Mouse (Mus musculus): ENCODE results near the gene Syn3.

Syn3 gene

GRCm38 (mm10) chr10:86273410-86274191 lies 225.1 kb downstream of the Syn3 start:
- DNase-seq: peak; percentile 71

- DNase-seq: no peak
Measured at GRCm38 (mm10) chr10:86272826-86273225, 225.9 kb downstream of the Syn3 start.

GRCm38 (mm10) chr10:86270254-86270653 lies 228.4 kb downstream of the Syn3 start:
- no peak for DNase-seq

DNA sequence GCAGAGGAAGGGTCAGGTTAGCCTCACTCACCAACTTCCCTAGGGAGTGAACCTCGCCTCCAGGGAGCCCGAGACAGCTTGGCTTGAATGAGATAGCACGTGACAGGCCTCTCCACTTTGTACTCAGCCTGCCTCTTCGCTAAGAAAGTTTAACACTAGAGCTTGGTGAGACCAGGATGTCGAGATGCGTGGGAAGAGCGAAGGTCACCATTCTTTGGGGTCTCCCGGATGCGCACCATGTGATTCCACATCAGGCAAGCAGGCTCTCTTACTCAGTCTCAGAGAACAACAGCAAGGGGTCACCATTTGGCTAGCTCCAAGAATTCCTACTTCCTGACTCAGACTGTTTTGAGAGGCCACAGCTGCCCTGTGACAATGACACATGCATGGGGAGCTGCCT lies 234.1 kb downstream of the Syn3 start:
- DNase-seq: peak; percentile 25

- DNase-seq: no peak
Measured at GRCm38 (mm10) chr10:86261725-86262124, 237.0 kb downstream of the Syn3 start.

DNA sequence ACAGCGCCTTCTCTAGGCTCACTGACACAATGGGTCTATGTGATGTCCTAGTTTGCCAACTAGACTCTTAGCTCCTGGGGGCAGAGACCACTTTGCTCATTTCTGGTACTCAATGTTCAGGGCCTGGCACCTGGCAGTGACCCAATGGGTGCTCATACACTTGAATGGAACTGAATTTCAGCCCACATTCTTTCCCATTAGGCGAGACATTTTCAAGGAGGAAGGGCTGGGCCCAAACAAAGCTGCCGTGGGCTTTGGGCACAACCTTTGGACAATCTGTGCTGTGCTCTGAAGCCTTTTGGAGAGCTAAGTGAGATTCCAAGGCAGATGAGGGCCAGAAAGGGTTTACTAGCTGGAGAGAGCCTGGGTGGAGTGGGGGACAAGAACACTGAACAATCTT lies 239.7 kb downstream of the Syn3 start:
- peak; percentile 30 for DNase-seq

DNA sequence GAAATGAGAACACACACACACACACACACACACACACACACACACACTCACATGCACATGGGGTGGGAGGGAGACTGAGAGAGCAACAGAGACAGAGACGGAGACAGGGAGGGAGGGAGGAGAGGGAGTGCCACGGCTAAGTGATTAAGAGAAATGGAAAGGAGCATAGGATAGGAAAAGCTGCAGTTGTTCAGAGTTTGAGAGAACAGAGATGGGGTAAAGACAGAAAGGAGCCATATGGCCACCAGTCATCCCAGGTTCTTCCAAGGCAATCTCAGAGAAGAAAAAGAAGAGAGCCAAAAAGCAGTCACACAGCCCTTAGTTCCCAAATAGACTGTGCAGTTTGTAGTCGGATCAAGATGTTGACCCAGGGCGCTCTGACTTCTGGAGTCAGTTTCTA lies 240.7 kb downstream of the Syn3 start:
- no peak for DNase-seq

DNA sequence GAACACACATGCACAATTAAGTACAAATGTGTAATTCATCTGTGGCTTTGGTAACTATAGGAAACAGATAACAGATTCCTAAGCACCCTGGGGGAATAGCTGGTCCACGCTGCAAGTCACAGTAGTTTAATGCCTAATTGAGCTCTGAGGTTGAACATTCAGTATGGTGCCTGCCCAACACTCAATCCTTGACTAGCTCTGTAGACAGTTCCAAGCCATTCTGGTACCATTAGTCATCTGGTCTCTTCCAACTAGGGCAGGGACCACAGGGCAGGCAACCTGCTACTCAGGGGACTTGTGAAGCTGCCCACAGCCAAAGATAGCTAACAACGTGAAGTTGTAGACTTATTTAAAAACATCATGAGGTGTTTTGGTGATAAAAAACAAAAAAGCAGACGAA lies 241.7 kb downstream of the Syn3 start:
- no peak for DNase-seq

DNA sequence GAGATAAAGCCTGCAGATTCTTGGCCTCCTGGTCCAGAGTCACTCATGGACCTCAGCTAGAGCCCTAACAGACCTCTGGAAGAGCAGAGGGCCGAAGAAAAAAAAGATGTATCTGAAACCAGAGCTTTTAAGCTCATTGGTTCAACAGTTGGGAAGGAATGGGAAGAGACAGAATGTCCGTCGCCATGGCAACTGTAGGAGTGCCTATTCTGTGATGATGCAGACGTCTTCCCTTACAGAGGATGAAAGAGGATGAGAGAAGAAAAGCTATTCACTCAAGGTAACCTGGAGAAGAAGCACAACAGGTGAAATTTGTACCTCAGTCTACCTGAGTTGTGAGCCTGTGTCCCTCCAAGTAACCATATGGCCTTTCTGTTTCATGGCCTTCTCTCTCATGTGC lies 242.5 kb downstream of the Syn3 start:
- DNase-seq: no peak

GRCm38 (mm10) chr10:86250149-86250922 lies 248.4 kb downstream of the Syn3 start:
- no peak for DNase-seq

- DNase-seq: no peak
Measured at GRCm38 (mm10) chr10:86249283-86249682, 249.4 kb downstream of the Syn3 start.

DNA sequence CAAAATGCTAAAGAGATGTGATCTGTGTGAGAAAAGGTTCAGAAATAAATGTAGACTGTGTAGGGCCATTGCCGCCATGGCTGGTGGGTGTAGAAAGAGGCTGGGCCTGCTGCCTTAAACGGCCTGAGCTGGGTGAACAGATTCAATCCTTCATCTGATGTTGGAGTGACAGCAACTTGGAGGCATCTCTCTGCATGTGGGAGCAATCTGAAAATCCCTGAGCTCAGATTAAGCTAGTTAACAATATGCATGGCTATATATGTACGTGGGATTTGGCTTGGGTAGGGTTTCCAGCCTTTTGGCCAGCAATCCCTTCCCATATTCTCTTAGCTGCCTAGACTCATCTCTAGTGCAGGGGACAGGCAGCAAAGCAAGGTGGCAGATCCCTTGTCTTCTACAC lies 249.9 kb downstream of the Syn3 start:
- DNase-seq: no peak

DNA sequence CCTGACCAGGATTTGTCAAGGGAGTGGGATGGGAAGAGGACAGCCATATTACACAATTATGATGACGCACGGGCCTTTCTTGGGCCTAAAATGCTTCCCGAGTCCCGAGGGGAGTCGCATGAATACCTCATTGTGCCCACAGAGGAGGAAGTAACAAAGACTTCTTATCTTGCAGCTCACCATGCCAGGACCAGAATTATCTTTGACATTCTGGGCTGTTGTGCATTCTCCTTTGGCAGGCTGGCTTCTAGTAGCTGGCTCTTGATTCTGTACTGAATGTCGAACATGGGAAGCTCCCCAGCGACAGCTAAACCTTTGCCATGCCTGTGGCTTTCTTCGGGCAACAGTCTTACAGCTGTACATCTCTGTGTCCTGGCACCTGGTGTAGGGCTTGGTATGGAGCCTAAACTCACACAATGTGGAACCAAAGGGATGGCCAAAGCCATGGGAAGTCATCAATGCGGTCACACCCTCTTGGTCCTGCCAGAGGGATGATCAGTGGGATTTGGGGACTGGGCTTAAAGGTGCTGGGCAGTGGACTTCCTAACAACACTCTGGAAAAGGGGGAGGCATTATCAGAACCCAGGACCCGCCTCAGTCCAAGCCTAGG lies 250.5 kb downstream of the Syn3 start:
- no peak for DNase-seq

DNA sequence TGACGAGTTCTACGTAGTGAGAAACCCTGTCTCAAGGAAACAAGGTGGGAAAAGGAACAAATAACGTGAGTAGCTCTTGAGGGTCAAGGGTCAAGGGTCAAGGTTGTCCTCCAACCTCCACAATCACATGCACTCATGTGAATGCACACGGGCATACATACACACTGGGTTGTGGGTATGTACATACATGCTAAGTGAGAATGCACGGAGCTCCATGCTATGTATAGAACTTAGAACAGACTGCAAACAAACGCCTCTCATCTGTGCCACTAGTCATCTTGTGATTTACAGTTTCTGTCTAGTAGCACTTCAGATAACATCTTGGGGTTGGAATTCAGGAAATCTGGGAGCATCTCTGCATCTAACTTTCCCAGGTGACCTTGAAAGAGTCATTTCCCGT lies 253.3 kb downstream of the Syn3 start:
- no peak for DNase-seq

DNA sequence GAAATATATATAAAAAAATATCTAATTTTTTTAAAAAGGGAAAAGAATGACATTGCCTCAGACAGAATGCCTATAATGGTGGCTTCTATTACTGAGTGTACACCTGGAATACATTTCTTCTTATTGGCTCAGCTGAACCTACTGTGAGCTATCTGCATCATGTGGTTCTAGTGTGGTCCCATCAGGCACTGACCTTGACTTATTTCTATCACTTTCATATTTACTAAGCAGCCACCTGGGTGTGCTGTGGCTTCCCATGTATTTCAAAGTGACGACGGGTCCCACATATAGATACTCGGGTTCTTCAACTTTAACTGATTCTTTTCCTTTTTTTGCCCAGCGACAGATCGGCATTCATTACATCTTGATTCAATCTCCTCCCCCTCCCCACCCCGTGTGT lies 255.2 kb downstream of the Syn3 start:
- DNase-seq: no peak

DNA sequence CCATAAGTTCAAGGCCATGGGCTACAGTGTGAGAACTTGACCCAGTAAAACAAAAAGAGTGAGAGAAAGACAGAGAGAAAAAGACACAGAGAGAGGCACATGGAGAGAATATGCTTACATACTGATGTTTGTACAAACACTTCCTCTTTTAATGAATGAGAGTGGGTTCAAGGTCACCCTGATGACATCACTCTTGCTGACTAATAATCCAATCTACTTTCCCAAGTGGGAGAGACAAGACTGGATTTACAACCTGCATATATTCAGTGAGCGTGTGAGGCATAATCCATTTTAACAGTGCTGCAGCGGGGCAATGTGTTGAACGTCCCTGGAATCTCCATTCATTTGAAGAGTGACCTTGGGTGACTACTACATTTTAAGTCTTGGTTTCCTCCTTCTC lies 256.0 kb downstream of the Syn3 start:
- DNase-seq: no peak

DNA sequence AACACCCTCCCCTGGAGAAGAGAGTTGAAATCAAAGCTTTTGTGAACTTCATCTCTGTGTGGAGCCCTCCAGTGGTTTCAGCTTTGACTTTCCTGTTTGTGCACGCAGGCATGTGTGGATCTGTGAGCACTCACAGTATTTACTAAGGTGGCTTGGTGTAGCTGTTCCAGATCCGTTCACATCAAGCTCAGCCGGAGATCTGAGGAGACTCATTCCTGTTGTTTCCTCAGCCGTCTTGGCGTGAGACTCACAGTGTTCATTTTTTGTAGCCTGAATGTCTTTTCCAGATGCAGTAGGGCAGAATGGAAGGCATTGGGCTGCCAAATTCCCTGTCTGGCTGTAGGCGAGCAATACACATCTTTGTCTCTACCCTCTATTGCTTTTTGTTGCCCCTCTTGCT lies 268.7 kb downstream of the Syn3 start:
- DNase-seq: no peak

DNA sequence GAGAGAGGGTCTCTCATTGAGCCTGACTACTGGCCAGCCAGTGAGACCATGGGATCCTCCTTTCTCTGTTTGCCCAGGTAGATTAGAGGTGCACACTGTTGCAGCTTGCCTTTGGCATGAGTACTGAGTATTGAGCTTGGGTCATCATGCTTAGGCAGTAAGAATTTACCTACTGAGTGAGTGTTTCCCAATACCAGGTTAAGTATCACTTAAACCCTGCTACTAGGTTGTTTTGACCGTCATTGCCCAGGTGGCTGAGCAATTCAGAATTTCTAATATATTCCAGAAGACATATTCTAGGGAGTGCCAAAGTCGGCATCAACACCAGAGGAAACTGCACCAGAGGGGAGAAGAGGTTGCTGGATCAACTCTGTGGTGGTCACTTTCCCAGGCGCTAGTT lies 273.2 kb downstream of the Syn3 start:
- no peak for DNase-seq

DNA sequence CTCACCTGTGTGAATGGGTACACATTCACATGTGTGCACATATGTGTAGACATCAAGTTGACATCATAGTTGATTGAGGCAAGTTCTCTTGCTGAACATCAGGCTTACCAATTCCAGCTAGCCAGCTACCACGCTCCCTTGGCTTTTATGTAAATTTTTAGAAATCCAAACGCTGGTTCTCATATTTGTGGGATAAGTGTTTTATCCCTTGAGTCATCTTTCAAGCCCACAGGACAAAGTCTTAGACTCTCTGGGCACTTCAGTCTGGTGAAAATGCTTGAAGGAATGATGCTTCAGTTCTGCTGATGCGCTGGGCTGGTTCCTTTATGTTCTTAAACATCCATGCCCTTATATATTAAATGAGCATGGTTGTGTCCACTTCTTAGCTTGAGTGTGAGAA lies 279.7 kb downstream of the Syn3 start:
- DNase-seq: no peak

GRCm38 (mm10) chr10:86216836-86217235 lies 281.9 kb downstream of the Syn3 start:
- no peak for DNase-seq

DNA sequence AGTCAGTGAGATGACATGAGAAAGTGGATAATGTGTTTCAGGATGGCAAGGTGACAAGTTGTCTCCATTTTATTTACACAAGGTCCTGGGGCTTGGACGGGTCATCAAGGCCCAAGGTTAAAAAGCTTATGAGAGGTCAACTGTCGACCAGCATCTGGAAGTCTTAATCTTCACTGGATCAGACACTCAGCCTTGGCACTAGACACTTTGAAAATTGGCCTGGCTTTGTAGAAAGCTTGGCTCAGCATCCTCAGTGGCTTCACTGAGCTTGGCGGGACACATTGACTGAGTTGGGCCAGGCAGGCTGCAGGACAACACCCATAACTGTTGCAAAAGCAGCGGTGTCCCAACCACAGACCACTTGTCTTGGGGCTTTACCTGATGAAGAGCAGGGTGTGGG lies 286.6 kb downstream of the Syn3 start:
- no peak for DNase-seq

GRCm38 (mm10) chr10:86203915-86204314 lies 294.8 kb downstream of the Syn3 start:
- peak; percentile 65 for DNase-seq

DNA sequence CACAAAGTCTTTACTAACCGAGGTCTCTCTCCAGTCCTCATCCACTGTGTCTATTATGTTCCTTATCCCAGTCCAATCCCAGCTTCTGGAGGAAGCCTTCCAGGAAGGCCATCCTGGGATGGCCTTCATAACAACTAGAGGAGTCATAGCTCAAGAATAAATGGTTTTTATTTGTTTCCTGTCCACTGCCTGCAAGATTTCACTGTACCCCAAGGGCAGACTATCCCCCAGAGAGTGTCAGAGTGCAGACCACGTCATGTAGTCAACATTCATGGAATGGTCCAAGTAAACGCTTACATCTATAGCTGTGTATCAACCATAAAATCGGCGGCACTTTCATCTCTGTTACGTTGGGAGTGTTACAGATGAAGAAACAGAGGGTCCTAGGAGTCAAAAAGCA lies 295.5 kb downstream of the Syn3 start:
- DNase-seq: peak; percentile 21

DNA sequence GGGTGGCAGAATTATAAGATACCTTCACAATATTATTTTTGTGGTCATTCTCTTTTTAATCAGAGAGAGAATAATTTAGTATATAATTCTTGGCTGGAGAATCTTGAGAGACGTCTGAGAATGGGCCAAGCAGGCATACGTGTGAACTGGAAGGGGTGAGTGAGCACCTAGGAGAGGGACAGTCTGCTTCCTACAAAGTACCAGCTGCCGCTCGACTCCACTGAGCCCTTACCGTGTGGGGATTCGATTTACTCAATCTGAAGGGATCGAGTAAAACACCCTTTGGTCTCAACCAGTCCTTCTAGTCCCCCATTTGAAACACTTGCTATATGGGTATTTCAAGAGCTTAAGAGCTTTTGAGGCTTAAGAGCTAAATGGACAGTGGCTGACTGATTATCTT lies 296.9 kb downstream of the Syn3 start:
- no peak for DNase-seq

All from kidney, adult 18-20 months (tissue).